Mouse (Mus musculus) embryonic facial prominence, embryonic 11.5 days (tissue): Measurements from ENCODE around the gene Hepacam. TPM values are rescaled to one million over a fixed set of nuclear protein-coding genes. Genes with fewer than 3 reads are reported as not detected.

Experiments
- ATAC-seq: fragments of 200-750 bp; cut with Nextera tagmentation; replicated peaks from 2 replicates; pipeline ENCODE4 v1.8.0; 2017; ENCODE audit warnings: low read depth; ENCODE audit not compliant: insufficient number of reproducible peaks, low FRiP score, low TSS enrichment
- DNase-seq: peaks from one replicate; pipeline ENCODE4 v3.0.0-alpha.2; 2015; ENCODE audit warnings: low spot score
- H3K27ac ChIP-seq: fragments of 300-500 bp; sonication (generic); replicated peaks from 2 replicates; pipeline ENCODE4 v1.5.1; 2014; ENCODE audit warnings: mild to moderate bottlenecking, low read depth, low read length, control low read depth
- H3K27me3 ChIP-seq: fragments of 300-500 bp; sonication (generic); 2 replicates; pipeline ENCODE4 v1.6.1; 2014; ENCODE audit warnings: mild to moderate bottlenecking, low read length, moderate library complexity, mixed read lengths; ENCODE audit not compliant: control insufficient read depth, insufficient read depth
- H3K36me3 ChIP-seq: fragments of 300-500 bp; sonication (generic); replicated peaks from 2 replicates; pipeline ENCODE4 v1.6.1; 2014; ENCODE audit warnings: low read depth, mild to moderate bottlenecking, low read length, moderate library complexity, mixed read lengths; ENCODE audit not compliant: control insufficient read depth, insufficient read depth
- H3K4me1 ChIP-seq: fragments of 300-500 bp; sonication (generic); 2 replicates; pipeline ENCODE4 v1.6.1; 2014; ENCODE audit warnings: low read length, mixed read lengths; ENCODE audit not compliant: control insufficient read depth, insufficient read depth
- H3K4me2 ChIP-seq: fragments of 300-500 bp; sonication (generic); 2 replicates; pipeline ENCODE4 v1.6.1; 2014; ENCODE audit warnings: low read depth, mild to moderate bottlenecking, control low read depth, low read length, moderate library complexity
- H3K4me3 ChIP-seq: fragments of 300-500 bp; sonication (generic); 2 replicates; pipeline ENCODE4 v1.5.1; 2014; ENCODE audit warnings: low read depth, low read length, control low read depth
- H3K9ac ChIP-seq: fragments of 300-500 bp; sonication (generic); replicated peaks from 2 replicates; pipeline ENCODE4 v1.6.1; 2014; ENCODE audit warnings: mild to moderate bottlenecking, control low read depth, low read length
- H3K9me3 ChIP-seq: fragments of 300-500 bp; sonication (generic); replicated peaks from 2 replicates; pipeline ENCODE4 v1.6.1; 2016; ENCODE audit warnings: mild to moderate bottlenecking, low read length, inconsistent platforms, mixed read lengths; ENCODE audit not compliant: control insufficient read depth
- WGBS: fragments of 180-500 bp; shearing (Covaris S2); extraction: QIAGEN DNeasy Blood & Tissue Kit; methylation state at CpG from one replicate; pipeline ENCODE4 v1.1.7; 2014; 5-methylcytosine and 5-hydroxymethylcytosine counted together
- polyA plus RNA-seq: library from polyadenylated mRNA; unstranded; fragments of >200 nt; fragmentation: Nextera tagmentation; extraction: Ambion mirVana; gene quantifications from 2 replicates; pipeline ENCODE4 v1.2.1, GENCODE M21; 2014

Hepacam gene
- polyA plus RNA-seq, 1 experiment from 2014 or later, result not detected

GRCm38 (mm10) chr9:37432026-37432666 is 65.0 kb downstream of the Hepacam start:
- peak overlapping the region; percentile 43 for H3K4me2 ChIP-seq
- peaks cover 3% of the 10 kb centered on the region; the same call in 1 of the 2 replicates for H3K4me1 ChIP-seq
- H3K36me3 ChIP-seq, result no peaks in the 10 kb centered on the region
- ATAC-seq (no peak), DNase-seq (peak; percentile 58)
- peaks cover 70% of the 10 kb centered on the region for H3K27me3 ChIP-seq
- H3K9ac ChIP-seq, result no peak overlapping the region
- peak overlapping the region; percentile 24 for H3K4me3 ChIP-seq
- no peak overlapping the region for H3K27ac ChIP-seq
- WGBS, result 1% methylated on average over 15 of the region's 17 CpGs
- no peaks in the 10 kb centered on the region for H3K9me3 ChIP-seq

DNA sequence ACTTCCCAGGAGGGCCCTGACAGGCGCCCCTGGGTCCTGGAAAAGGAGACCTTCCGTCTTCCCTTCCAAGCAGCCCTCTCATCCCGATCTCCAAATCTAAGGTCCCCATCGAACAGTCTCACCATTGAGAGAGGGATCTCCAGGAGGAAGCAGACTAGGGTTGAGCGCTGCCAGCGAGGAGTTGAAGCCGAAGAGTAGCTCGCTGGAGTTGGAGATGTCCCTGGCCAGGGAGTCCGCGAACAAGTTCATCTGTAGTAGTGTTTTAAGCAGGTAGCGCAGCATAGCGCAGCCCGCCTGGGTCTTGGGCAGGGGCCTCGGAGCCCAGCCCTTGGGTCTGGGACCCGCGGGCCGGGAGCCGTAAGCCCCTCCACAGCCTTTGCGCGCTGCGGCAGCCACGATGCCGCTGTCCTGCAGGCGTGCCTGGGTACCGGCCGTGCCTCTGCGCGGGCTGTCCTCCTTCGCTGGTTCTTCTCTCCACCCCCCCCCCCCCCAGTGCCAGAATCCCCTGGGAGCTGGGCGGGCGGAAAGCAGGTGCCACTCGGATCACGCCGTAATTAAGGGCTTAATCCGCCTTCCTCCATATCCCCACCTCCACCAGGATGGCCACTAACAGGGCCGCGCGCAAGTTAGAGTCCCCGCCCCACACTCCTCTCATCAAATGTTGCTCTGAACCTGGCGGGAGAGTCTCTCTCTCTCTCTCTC is 65.7 kb downstream of the Hepacam start, which contains the start of gene Robo3:
Robo3 (minus strand) TSS at position 527 of the 702 bp plus-strand sequence.
- Histone ChIP-seq H3K4me3 (peak within 1 kb of the TSS; percentile 24), H3K4me2 (peak within 1 kb of the TSS; percentile 43), H3K9me3 (no peaks in the 10 kb centered on the region), H3K27me3 (peaks cover 67% of the 10 kb centered on the region), H3K36me3 (no peaks in the 10 kb centered on the region), H3K27ac (no peak within 1 kb of the TSS), H3K4me1 (peaks cover 3% of the 10 kb centered on the region; the same call in 1 of the 2 replicates), H3K9ac (no peak within 1 kb of the TSS; the same call in 1 of the 2 replicates)
- no peak for ATAC-seq
- peak; percentile 20 for DNase-seq
- WGBS, result under 1% methylated on average over 40 of the region's 40 CpGs

DNA sequence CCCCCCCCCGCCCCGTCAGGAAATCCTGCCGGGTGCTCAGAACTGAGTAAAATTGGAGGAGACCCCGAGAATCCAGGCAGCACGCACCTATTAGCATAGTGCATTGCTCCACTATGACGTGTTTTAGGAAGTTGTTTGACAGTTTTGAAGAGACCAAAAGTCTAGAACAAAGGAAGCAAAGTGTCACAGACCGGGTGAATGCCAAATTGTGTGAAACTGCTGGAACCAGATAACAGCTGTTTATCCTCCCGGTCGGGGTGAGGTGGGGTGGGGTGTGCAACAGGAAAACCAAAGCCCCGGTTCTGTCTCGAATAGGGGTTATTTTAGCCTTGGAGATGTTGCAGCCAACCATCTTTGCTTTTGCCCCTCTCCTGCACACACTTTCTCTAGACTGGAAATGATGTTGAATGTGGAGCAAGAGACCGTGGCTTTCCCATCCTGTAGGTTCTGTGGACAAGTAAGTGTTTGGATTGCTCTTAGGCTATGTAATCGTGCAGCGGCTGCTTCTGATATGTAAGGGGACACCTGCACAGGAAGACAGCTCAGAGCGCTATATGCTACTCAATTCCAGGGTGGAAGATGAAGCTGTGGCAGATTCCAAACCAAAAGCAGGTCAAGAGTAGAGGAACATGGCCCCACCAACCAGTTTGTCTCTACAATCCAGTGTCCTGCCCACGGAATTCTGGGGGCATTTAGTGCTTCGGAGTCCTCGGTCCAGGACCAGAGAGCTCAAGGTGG is 66.8 kb downstream of the Hepacam start:
- Histone ChIP-seq H3K27me3 (peaks cover 62% of the 10 kb centered on the region), H3K4me2 (no peak overlapping the region), H3K9ac (no peak overlapping the region), H3K4me3 (no peak overlapping the region), H3K27ac (no peak overlapping the region), H3K36me3 (no peaks in the 10 kb centered on the region), H3K9me3 (no peaks in the 10 kb centered on the region), H3K4me1 (peaks cover 3% of the 10 kb centered on the region; the same call in 1 of the 2 replicates)
- ATAC-seq (no peak), DNase-seq (no peak)
- WGBS, result 2% methylated on average over 18 of the region's 18 CpGs

- DNase-seq, result no peak
- Histone ChIP-seq H3K27ac (no peak overlapping the region), H3K36me3 (no peaks in the 10 kb centered on the region), H3K4me1 (peaks cover 3% of the 10 kb centered on the region; the same call in 1 of the 2 replicates), H3K4me2 (no peak overlapping the region), H3K9me3 (no peaks in the 10 kb centered on the region), H3K4me3 (no peak overlapping the region), H3K27me3 (peaks cover 53% of the 10 kb centered on the region), H3K9ac (no peak overlapping the region)
- under 1% methylated on average over 14 of the region's 14 CpGs for WGBS
- ATAC-seq, result no peak
Observed at GRCm38 (mm10) chr9:37434932-37435331, 67.8 kb downstream of the Hepacam start.

- Histone ChIP-seq H3K27me3 (peaks cover 50% of the 10 kb centered on the region), H3K4me3 (no peak overlapping the region), H3K36me3 (no peaks in the 10 kb centered on the region), H3K4me2 (no peak overlapping the region), H3K9me3 (no peaks in the 10 kb centered on the region), H3K27ac (no peak overlapping the region), H3K4me1 (peaks cover 3% of the 10 kb centered on the region; the same call in 1 of the 2 replicates), H3K9ac (no peak overlapping the region)
- DNase-seq (no peak), ATAC-seq (no peak)
- WGBS, result 6% methylated on average over 4 of the region's 4 CpGs
Observed at GRCm38 (mm10) chr9:37435616-37436015, 68.5 kb downstream of the Hepacam start.

Other genes starting within 250 kb of the Hepacam start
- gene Pknox2, start 219.9 kb upstream of the Hepacam start, polyA plus RNA-seq, result 13.2 and 14.9 TPM in 2 replicates
- gene Tmem218, start 159.1 kb upstream of the Hepacam start, polyA plus RNA-seq, result 14.1 and 15.7 TPM in 2 replicates
- 1.5 and 2.9 TPM in 2 replicates for gene Slc37a2, start 111.6 kb upstream of the Hepacam start, polyA plus RNA-seq
- gene Ccdc15, start 18.9 kb upstream of the Hepacam start, polyA plus RNA-seq, result 5.5 and 8.0 TPM in 2 replicates
- gene Robo4, start 34.5 kb downstream of the Hepacam start, polyA plus RNA-seq, result 6.0 and 6.5 TPM in 2 replicates
- gene Robo3, start 65.9 kb downstream of the Hepacam start, polyA plus RNA-seq, result 4.9 and 6.6 TPM in 2 replicates
- 32.8 and 33.0 TPM in 2 replicates for gene Msantd2, start 122.0 kb downstream of the Hepacam start, polyA plus RNA-seq
- gene Esam, start 160.7 kb downstream of the Hepacam start, polyA plus RNA-seq, result 26.3 and 33.1 TPM in 2 replicates
- gene Vsig2, start 171.9 kb downstream of the Hepacam start, polyA plus RNA-seq, result 0.49 TPM in 1 of 2 replicates, not detected in the other
- gene Nrgn, start 185.6 kb downstream of the Hepacam start, polyA plus RNA-seq, result 1.9 and 3.4 TPM in 2 replicates
- 5.8 and 8.0 TPM in 2 replicates for gene Siae, start 188.3 kb downstream of the Hepacam start, polyA plus RNA-seq
- 10.7 and 11.0 TPM in 2 replicates for gene Spa17, start 246.4 kb downstream of the Hepacam start, polyA plus RNA-seq